Mouse (Mus musculus) heart, adult 2 months (tissue): ENCODE measurements around the gene Slc35a5.

ENCODE experiments used
- CTCF ChIP-seq: fragments of 200-600 bp; IDR thresholded peaks from 2 replicates; pipeline ENCODE4 v1.8.1; 2022; ENCODE audit warnings: antibody characterized with exemption, mild to moderate bottlenecking, moderate library complexity
- EP300 ChIP-seq: fragments of 200-500 bp; IDR thresholded peaks from 2 replicates; pipeline ENCODE4 v1.6.1; 2011; ENCODE audit warnings: low read depth, low read length, control low read depth; ENCODE audit not compliant: insufficient read depth
- POLR2A ChIP-seq: fragments of 200-500 bp; IDR thresholded peaks from 2 replicates; pipeline ENCODE4 v1.6.1; 2011; ENCODE audit warnings: mild to moderate bottlenecking, low read depth, low read length, control low read depth; ENCODE audit not compliant: insufficient read depth

GRCm38 (mm10) chr16:45178552-45178951, 20.0 kb upstream of the Slc35a5 start:
- TF ChIP-seq CTCF = no peak
- TF ChIP-seq POLR2A = no peak
- TF ChIP-seq EP300 = no peak
